Mouse (Mus musculus) ES-E14 (cell line): ENCODE data around the gene Cisd1. TPM values are rescaled to one million over a fixed set of nuclear protein-coding genes. Genes with fewer than 3 reads are reported as not detected.
A peak's percentile ranks its signal among the peaks of the same experiment; 100 is the strongest.

Source experiments
- DNase-seq: peaks from one replicate; pipeline ENCODE4 v3.0.0-alpha.2; 2013; ENCODE audit warnings: low read depth, low spot score
- H3K27ac ChIP-seq: 2 replicates; pipeline ENCODE4 v1.5.1; 2012; ENCODE audit warnings: low read depth, mild to moderate bottlenecking, low read length, moderate library complexity, mixed read lengths; ENCODE audit not compliant: poor library complexity, insufficient read depth, severe bottlenecking
- H3K36me3 ChIP-seq: 2 replicates; pipeline ENCODE4 v1.6.1; 2012; ENCODE audit warnings: mild to moderate bottlenecking, low read length, moderate library complexity, mixed read lengths; ENCODE audit not compliant: control insufficient read depth, poor library complexity, insufficient read depth, severe bottlenecking
- H3K4me1 ChIP-seq, 2 experiments: fragments of 150-350 bp in 1 of 2; sonication (generic) in 1 of 2; 2 replicates each; pipeline ENCODE4 v1.6.1; 2012; ENCODE audit warnings: low read length in 2 of 2, mild to moderate bottlenecking in 1 of 2, mixed read lengths in 1 of 2; ENCODE audit not compliant: control insufficient read depth in 2 of 2, insufficient read depth in 2 of 2, poor library complexity in 1 of 2
- H3K4me3 ChIP-seq, 2 experiments: fragments of 150-350 bp in 1 of 2; sonication (generic) in 1 of 2; 2 replicates each; pipeline ENCODE4 v1.5.1; 2012; ENCODE audit warnings: low read length in 2 of 2, low read depth in 1 of 2, mild to moderate bottlenecking in 1 of 2, mixed read lengths in 1 of 2; ENCODE audit not compliant: insufficient read depth in 1 of 2, poor library complexity in 1 of 2, severe bottlenecking in 1 of 2
- H3K9ac ChIP-seq: 2 replicates; pipeline ENCODE4 v1.6.1; 2012; ENCODE audit warnings: low read depth, mild to moderate bottlenecking, low read length, mixed read lengths; ENCODE audit not compliant: poor library complexity, insufficient read depth, severe bottlenecking
- H3K9me3 ChIP-seq: fragments of 150-350 bp; sonication (generic); 2 replicates; pipeline ENCODE4 v1.6.1; 2012; ENCODE audit warnings: low read depth, mild to moderate bottlenecking, low read length; ENCODE audit not compliant: control insufficient read depth, insufficient read depth
- CHD2 ChIP-seq: IDR thresholded peaks from 2 replicates; pipeline ENCODE4 v1.6.1; 2014; ENCODE audit warnings: mild to moderate bottlenecking, low read depth, low read length, inconsistent platforms
- HCFC1 ChIP-seq: IDR thresholded peaks from 2 replicates; pipeline ENCODE4 v1.6.1; 2012; ENCODE audit warnings: low read length, inconsistent platforms, borderline replicate concordance; ENCODE audit not compliant: insufficient read depth
- MAFK ChIP-seq: IDR thresholded peaks from 2 replicates; pipeline ENCODE4 v1.6.1; 2014; ENCODE audit warnings: mild to moderate bottlenecking, low read depth, low read length, inconsistent platforms; ENCODE audit not compliant: insufficient read depth
- ZC3H11A ChIP-seq: IDR thresholded peaks from 2 replicates; pipeline ENCODE4 v1.6.1; 2012; ENCODE audit warnings: low read depth, mild to moderate bottlenecking, inconsistent platforms, low read length, borderline replicate concordance
- ZNF384 ChIP-seq: IDR thresholded peaks from 2 replicates; pipeline ENCODE4 v1.6.1; 2012; ENCODE audit warnings: low read depth, low read length, inconsistent platforms
- in situ Hi-C, 2 experiments: fragments of 600-800 bp; cut with MboI; formaldehyde crosslinking; loops; one replicate each; pipeline ENCODE4 v1.15.1; 2025; ENCODE audit warnings: low sequenced_read_pairs in 2 of 2, inconsistent platforms in 1 of 2; ENCODE audit not compliant: unreplicated experiment in 2 of 2
- total RNA-seq: library from RNA; depleted of rRNA; stranded (reverse); fragments of 300-350 nt; gene quantifications from 2 replicates; pipeline ENCODE4 v1.2.3, GENCODE M21; 2012; rRNA removed

Gene Cisd1
- total RNA-seq, 1 experiment, result 158 TPM

DNA sequence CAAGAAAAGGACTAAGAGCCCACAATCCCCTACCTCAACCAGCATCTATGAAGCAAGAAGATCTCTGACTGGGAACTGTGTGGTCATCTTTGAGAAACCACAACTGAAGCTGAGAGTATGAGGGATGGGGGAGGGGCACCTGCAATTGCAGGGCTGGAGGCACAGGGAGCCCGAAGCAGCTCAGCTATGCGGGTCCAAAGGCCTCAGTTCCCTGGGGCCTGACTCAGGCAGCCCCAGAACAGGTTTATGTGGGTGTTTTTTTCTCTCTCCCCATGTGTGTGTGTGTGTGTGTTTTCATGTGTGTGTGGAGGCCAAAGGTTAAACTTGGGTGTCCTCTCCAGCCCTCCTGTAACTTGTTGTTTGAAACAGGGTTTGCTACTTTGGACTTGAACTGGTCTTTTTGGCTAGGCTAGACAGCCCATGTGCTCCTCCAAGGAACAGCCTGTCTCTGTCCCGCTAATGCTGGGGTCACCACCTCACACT is 53.5 kb downstream of the Cisd1 start:
- Histone ChIP-seq H3K27ac (no peak overlapping the region), H3K4me3 (no peak overlapping the region), H3K4me1 (peaks cover 3 to 13% of the 10 kb centered on the region in 2 experiments; a peak in 2 of 4 replicates), H3K9me3 (no peaks in the 10 kb centered on the region), H3K36me3 (no peaks in the 10 kb centered on the region), H3K9ac (no peak overlapping the region)
- TF ChIP-seq HCFC1 (no peak), ZNF384 (no peak), MAFK (no peak), ZC3H11A (no peak), CHD2 (no peak)
- DNase-seq, result no peak
- in situ Hi-C loops, result no loop called here

DNA sequence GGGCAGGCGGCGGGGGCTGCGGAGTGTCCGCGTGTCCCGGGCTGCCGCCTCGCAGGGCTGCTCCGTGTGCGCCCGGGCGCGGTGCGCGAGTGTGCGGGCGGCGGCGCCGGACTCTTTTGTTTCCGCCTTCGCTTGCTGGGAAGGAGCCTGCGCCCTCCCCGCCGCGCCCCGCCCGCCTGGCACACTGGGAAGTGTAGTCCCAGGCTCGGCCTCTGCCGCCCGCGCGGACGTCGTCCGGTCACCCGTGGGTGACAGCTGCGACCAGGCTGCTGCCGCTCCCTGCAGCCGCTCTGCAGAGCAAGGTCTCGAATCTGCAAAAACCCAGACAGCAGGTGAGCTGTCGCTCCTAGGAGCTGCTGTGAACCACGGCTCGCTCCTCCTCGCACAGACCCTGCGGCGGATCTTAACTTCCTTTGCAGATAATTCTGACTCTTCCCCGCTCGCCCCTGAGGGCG is 59.6 kb downstream of the Cisd1 start, which contains the start of gene Ube2d1:
Gene Ube2d1 (minus strand): TSS at position 137 of the 455 bp plus-strand sequence.
- in situ Hi-C loops, result no loop called here
- Histone ChIP-seq H3K4me3 (peak within 1 kb of the TSS; percentile 87 to 88), H3K36me3 (no peaks in the 10 kb centered on the region), H3K27ac (no peak within 1 kb of the TSS), H3K4me1 (peaks cover 2 to 6% of the 10 kb centered on the region in 2 experiments; a peak in 2 of 4 replicates), H3K9ac (peak within 1 kb of the TSS; percentile 84), H3K9me3 (no peaks in the 10 kb centered on the region)
- DNase-seq, result peak; percentile 34
- TF ChIP-seq ZC3H11A, result no peak
- TF ChIP-seq MAFK, result no peak
- no peak for TF ChIP-seq CHD2
- TF ChIP-seq HCFC1, result peak; percentile 85
- TF ChIP-seq ZNF384, result no peak

DNA sequence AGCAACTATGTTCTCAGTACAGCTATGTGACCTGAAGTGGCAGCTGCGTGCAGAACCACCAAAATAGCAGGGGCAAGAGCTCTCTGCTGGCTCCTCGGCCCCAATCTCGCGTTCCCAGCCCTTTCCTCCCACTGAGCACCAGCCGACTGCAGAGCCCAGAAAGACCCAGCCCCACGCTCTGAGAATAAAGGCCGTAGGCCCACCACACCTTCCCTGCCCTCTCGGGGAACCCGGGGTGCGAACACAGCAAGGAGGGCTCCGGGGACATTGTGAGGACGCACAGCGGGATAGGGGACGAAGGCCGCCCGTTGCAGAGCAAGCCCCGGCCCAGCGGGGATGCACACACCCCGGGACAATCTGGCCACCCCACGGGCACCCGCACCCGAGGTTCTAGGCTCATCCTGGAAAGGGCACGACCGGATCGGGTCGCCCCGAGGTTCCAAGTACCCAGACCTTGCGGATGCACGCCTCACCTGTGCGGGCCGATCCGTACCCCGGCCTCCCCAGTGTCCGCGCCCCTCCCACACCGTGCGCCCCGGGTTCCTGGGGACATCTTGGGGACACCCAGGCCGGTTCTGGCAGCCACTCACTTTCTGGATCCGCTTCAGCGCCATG is 60.1 kb downstream of the Cisd1 start:
- Histone ChIP-seq H3K27ac (no peak overlapping the region), H3K4me3 (peak overlapping the region; percentile 87 to 88), H3K9ac (peak overlapping the region; percentile 84), H3K4me1 (peaks cover 2 to 6% of the 10 kb centered on the region in 2 experiments; a peak in 2 of 4 replicates), H3K36me3 (no peaks in the 10 kb centered on the region), H3K9me3 (no peaks in the 10 kb centered on the region)
- no peak for TF ChIP-seq ZC3H11A
- no peak for TF ChIP-seq MAFK
- no peak for TF ChIP-seq ZNF384
- no peak for TF ChIP-seq CHD2
- no peak for TF ChIP-seq HCFC1
- no peak for DNase-seq
- in situ Hi-C loops, result no loop called here

DNA sequence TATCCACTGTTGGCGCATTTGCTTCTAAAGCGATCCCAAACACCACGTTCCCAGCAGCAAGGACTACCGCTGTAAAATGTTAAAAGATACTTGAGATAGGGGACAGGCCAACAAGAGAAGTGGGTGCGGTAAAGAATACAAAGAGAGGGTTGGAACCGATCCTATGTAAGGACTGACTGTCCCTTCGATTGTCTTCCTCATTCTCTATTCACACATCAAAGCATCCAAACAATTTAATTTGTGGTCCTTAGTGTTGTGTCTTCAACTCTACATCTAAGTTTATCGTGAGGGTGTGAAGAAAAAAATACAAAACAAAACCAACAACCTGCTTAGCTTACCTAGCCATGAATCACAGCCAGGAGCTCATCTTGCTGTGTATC is 60.6 kb downstream of the Cisd1 start:
- peak overlapping the region; percentile 84 for H3K9ac ChIP-seq
- no peak overlapping the region for H3K27ac ChIP-seq
- in situ Hi-C loops, result no loop called here
- peak overlapping the region; percentile 87 to 88 for H3K4me3 ChIP-seq
- TF ChIP-seq ZNF384, result no peak
- TF ChIP-seq CHD2, result no peak
- no peak for TF ChIP-seq MAFK
- no peak for TF ChIP-seq ZC3H11A
- no peak for TF ChIP-seq HCFC1
- no peaks in the 10 kb centered on the region for H3K36me3 ChIP-seq
- H3K4me1 ChIP-seq, result peaks cover 2 to 6% of the 10 kb centered on the region in 2 experiments; a peak in 2 of 4 replicates
- H3K9me3 ChIP-seq, result no peaks in the 10 kb centered on the region
- DNase-seq, result no peak

Other genes with a start within 250 kb of the Cisd1 start
- gene Bicc1, start 185.3 kb downstream of the Cisd1 start, total RNA-seq, result 1.2 and 1.8 TPM in 2 replicates
- gene Tfam, start 106.7 kb downstream of the Cisd1 start, total RNA-seq, result 63.7 and 67.3 TPM in 2 replicates
- 5.7 and 8.3 TPM in 2 replicates for gene Ube2d1, start 59.7 kb downstream of the Cisd1 start, total RNA-seq
- gene Ipmk, start 2.8 kb upstream of the Cisd1 start, total RNA-seq, result 41.9 and 44.8 TPM in 2 replicates